11 mouse cellular contexts compared by ENCODE assay signal in genomic region chr2:62627728-62628127, GRCm38 (mm10). TPM values are rescaled to one million over a fixed set of nuclear protein-coding genes. Genes with fewer than 3 reads are reported as not detected.
DNase-seq lines count a peak whose midpoint lies in the region; ATAC-seq and TF ChIP-seq lines count a peak whose summit lies in the region.
"Had no signal": no experiment of that assay in that cellular context is flagged by ENCODE, and none has a peak within 500 bp of the region (broad histone marks: within the 10 kb centered on the region; RNA-seq: fewer than 3 reads in every experiment).

No protein-coding gene starts in this region.

- H3K9ac ChIP-seq in limb, embryonic 14.5 days (ENCODE audit: low read depth, low read length, severe bottlenecking) = no peak overlapping the region
- H3K9ac ChIP-seq: heart, embryonic 13.5 days had no signal

- no peaks in the 10 kb centered on the region for H3K36me3 ChIP-seq in limb, embryonic 14.5 days (ENCODE audit: control insufficient read depth, insufficient read depth, low read length)
- no peaks in the 10 kb centered on the region for H3K36me3 ChIP-seq in limb, embryonic 10.5 days
- H3K36me3 ChIP-seq: heart, embryonic 13.5 days had no signal

- H3K4me1 ChIP-seq in limb, embryonic 14.5 days (ENCODE audit: control insufficient read depth, insufficient read depth, low read length) = no peaks in the 10 kb centered on the region
- H3K4me1 ChIP-seq in limb, embryonic 10.5 days = 0 out of 2 replicates have a peak, but pooled peaks cover 2% of the 10 kb centered on the region
- H3K4me1 ChIP-seq: heart, embryonic 13.5 days had no signal

- WGBS in limb, embryonic 14.5 days = 7% methylated on average over 5 of the region's 5 CpGs
- WGBS in limb, embryonic 10.5 days = 14% methylated on average over 5 of the region's 5 CpGs

- no peak overlapping the region for H3K4me2 ChIP-seq in limb, embryonic 14.5 days (replicated peaks; ENCODE audit: low read depth, low read length, severe bottlenecking)
- H3K4me2 ChIP-seq: heart, embryonic 13.5 days had no signal

- no peak for TF ChIP-seq POLR2A in limb, embryonic 14.5 days (IDR thresholded peaks at IDR 0.05; ENCODE audit: borderline replicate concordance, extremely low read depth, insufficient read depth, insufficient read length)

- DNase-seq in frontal cortex, postnatal 25 days (ENCODE audit: low spot score in 2 of 2) = no peak
- peak; percentile 57 for DNase-seq in limb, embryonic 14.5 days (ENCODE audit: low spot score)
- DNase-seq in limb, embryonic 10.5 days (ENCODE audit: low spot score) = no peak
- DNase-seq in adipocyte (ENCODE audit: low spot score) = peak; percentile 45
- DNase-seq in T-cell, adult 2 months (ENCODE audit: low spot score) = no peak
- no peak for DNase-seq in urinary bladder, postnatal 10 days (ENCODE audit: low spot score)
- DNase-seq: cerebellum, adult 9-11 months had no signal

- ATAC-seq in frontal cortex, adult (ENCODE audit: low TSS enrichment) = 0 out of 2 replicates have a peak, but pooled peaks have one; percentile 11
- no peak for ATAC-seq in limb, embryonic 14.5 days (ENCODE audit: low FRiP score, low read depth)
- ATAC-seq in megakaryocyte progenitor cell, adult 5-6 weeks (replicated peaks; ENCODE audit: poor library complexity) = peak; percentile 79

- H3K4me3 ChIP-seq in limb, embryonic 14.5 days (replicated peaks; ENCODE audit: low read length) = no peak overlapping the region
- no peak overlapping the region for H3K4me3 ChIP-seq in limb, embryonic 10.5 days
- H3K4me3 ChIP-seq: heart, embryonic 13.5 days; myocyte had no signal

- no peaks in the 10 kb centered on the region for H3K9me3 ChIP-seq in limb, embryonic 14.5 days (ENCODE audit: control insufficient read depth, low read length)
- no peaks in the 10 kb centered on the region for H3K9me3 ChIP-seq in limb, embryonic 10.5 days (replicated peaks)
- H3K9me3 ChIP-seq: heart, embryonic 13.5 days had no signal

- H3K27me3 ChIP-seq in limb, embryonic 14.5 days (ENCODE audit: control insufficient read depth, insufficient read depth, low read length) = no peaks in the 10 kb centered on the region
- no peaks in the 10 kb centered on the region for H3K27me3 ChIP-seq in limb, embryonic 10.5 days (ENCODE audit: low read depth, poor library complexity, severe bottlenecking)
- H3K27me3 ChIP-seq: heart, embryonic 13.5 days had no signal

- no peak overlapping the region for H3K27ac ChIP-seq in limb, embryonic 14.5 days (replicated peaks; ENCODE audit: low read depth, low read length)
- H3K27ac ChIP-seq in limb, embryonic 10.5 days = no peak overlapping the region
- H3K27ac ChIP-seq: heart, embryonic 13.5 days had no signal

RNA-seq across cellular contexts. Expression of gene Ifih1, which starts 18.3 kb away (rescaled TPM):
- polyA plus RNA-seq in limb, embryonic 14.5 days (2012; rRNA removed) = 0.67 and 0.75 TPM in 2 replicates
- polyA plus RNA-seq in limb, embryonic 14.5 days (2014; fragmentation: Nextera tagmentation; extraction: Ambion mirVana) = 1.8 and 2.7 TPM in 2 replicates
- 0.45 and 0.73 TPM in 2 replicates for polyA plus RNA-seq in limb, embryonic 10.5 days (2016; fragmentation: Nextera tagmentation; extraction: Ambion mirVana)
- 13.0 and 16.8 TPM in 2 replicates for total RNA-seq in megakaryocyte progenitor cell, adult 5-6 weeks (2015)
- 14.4 and 21.1 TPM in 2 replicates for total RNA-seq in megakaryocyte progenitor cell, adult 5-6 weeks (2017)

RNA-seq across cellular contexts. Expression of gene Gca, which starts 36.4 kb away (rescaled TPM):
- polyA plus RNA-seq in limb, embryonic 14.5 days (2012; rRNA removed) = 2.6 and 2.8 TPM in 2 replicates
- 2.7 and 3.2 TPM in 2 replicates for polyA plus RNA-seq in limb, embryonic 14.5 days (2014; fragmentation: Nextera tagmentation; extraction: Ambion mirVana)
- polyA plus RNA-seq in limb, embryonic 10.5 days (2016; fragmentation: Nextera tagmentation; extraction: Ambion mirVana) = 0.44 and 0.45 TPM in 2 replicates
- 46.7 and 52.3 TPM in 2 replicates for total RNA-seq in megakaryocyte progenitor cell, adult 5-6 weeks (2015)
- total RNA-seq in megakaryocyte progenitor cell, adult 5-6 weeks (2017) = 17.3 and 28.6 TPM in 2 replicates

RNA-seq across cellular contexts. Expression of gene Fap, which starts 53.9 kb away (rescaled TPM):
- 26.8 and 31.9 TPM in 2 replicates for polyA plus RNA-seq in limb, embryonic 14.5 days (2012; rRNA removed)
- 28.0 and 29.9 TPM in 2 replicates for polyA plus RNA-seq in limb, embryonic 14.5 days (2014; fragmentation: Nextera tagmentation; extraction: Ambion mirVana)
- polyA plus RNA-seq in limb, embryonic 10.5 days (2016; fragmentation: Nextera tagmentation; extraction: Ambion mirVana) = 4.5 and 6.4 TPM in 2 replicates
- total RNA-seq in megakaryocyte progenitor cell, adult 5-6 weeks (2015) = 0.25 and 2.0 TPM in 2 replicates
- total RNA-seq in megakaryocyte progenitor cell, adult 5-6 weeks (2017) = 0.21 and 0.30 TPM in 2 replicates

Comparison
In these comparisons a context has a peak if more than half of its experiments do, and no peak if none do; other contexts are left out.
1. DNase-seq: peak in limb, embryonic 14.5 days (single experiment) and adipocyte (single experiment); none in frontal cortex, postnatal 25 days (0 of 2), limb, embryonic 10.5 days (single experiment), T-cell, adult 2 months (single experiment) and urinary bladder, postnatal 10 days (single experiment).